Mouse (Mus musculus) retina, postnatal 7 days (tissue): ENCODE results near the gene Gm3250.
A peak's percentile ranks its signal among the peaks of the same experiment; 100 is the strongest.
"Not testable (repeated sequence)": the region's sequence is repeated elsewhere in the genome, so short reads cannot be mapped to it uniquely, and the experiment has no call there.

Experiments used
- DNase-seq: peaks from one replicate; pipeline ENCODE4 v3.0.0-alpha.2; 2012; ENCODE audit warnings: low read depth, low spot score

Gm3250 gene

GRCm38 (mm10) chr10:77782442-77782841, at the start of gene Gm3250:
Gm3250 (minus strand) TSS chr10:77782542.
- DNase-seq, result not testable (repeated sequence)

GRCm38 (mm10) chr10:77826951-77827350, 44.6 kb upstream of the Gm3250 start, which contains the start of gene Krtap10-4:
Krtap10-4 (minus strand) TSS chr10:77827095.
- no peak for DNase-seq

- DNase-seq, result no peak
Observed at GRCm38 (mm10) chr10:77819203-77819602, 36.9 kb upstream of the Gm3250 start.

- no peak for DNase-seq
Observed at GRCm38 (mm10) chr10:77818523-77818922, 36.2 kb upstream of the Gm3250 start.

GRCm38 (mm10) chr10:77815514-77815913, 33.2 kb upstream of the Gm3250 start:
- peak; percentile 5 for DNase-seq

- DNase-seq, result no peak
Observed at GRCm38 (mm10) chr10:77814382-77814781, 32.0 kb upstream of the Gm3250 start, which contains the start of gene Gm2696. Gm2696 (plus strand) TSS chr10:77814682.

GRCm38 (mm10) chr10:77811743-77812142, 29.4 kb upstream of the Gm3250 start, which contains the start of gene Gm9507:
Gm9507 (minus strand) TSS chr10:77811843.
- no peak for DNase-seq

- DNase-seq, result no peak
Observed at GRCm38 (mm10) chr10:77804095-77804494, 21.8 kb upstream of the Gm3250 start.

- DNase-seq, result no peak
Observed at GRCm38 (mm10) chr10:77798921-77799508, 16.7 kb upstream of the Gm3250 start, which contains the start of gene Gm19668. Gm19668 (minus strand) TSS chr10:77799133.

GRCm38 (mm10) chr10:77798164-77798920, 16.0 kb upstream of the Gm3250 start:
- not testable (repeated sequence) for DNase-seq

- no peak for DNase-seq
Observed at GRCm38 (mm10) chr10:77797677-77798076, 15.3 kb upstream of the Gm3250 start.

- DNase-seq, result no peak
Observed at GRCm38 (mm10) chr10:77794976-77795375, 12.6 kb upstream of the Gm3250 start, which contains the start of gene Gm9639. Gm9639 (minus strand) TSS chr10:77795076.

GRCm38 (mm10) chr10:77788621-77789020, 6.3 kb upstream of the Gm3250 start:
- DNase-seq, result no peak

GRCm38 (mm10) chr10:77787876-77788275, 5.5 kb upstream of the Gm3250 start, which contains the start of gene Gm7137:
Gm7137 (minus strand) TSS chr10:77788200.
- not testable (repeated sequence) for DNase-seq

- DNase-seq, result not testable (repeated sequence)
Observed at GRCm38 (mm10) chr10:77783396-77783795, 1.1 kb upstream of the Gm3250 start.

- DNase-seq, result not testable (repeated sequence)
Observed at GRCm38 (mm10) chr10:77776844-77777243, 5.5 kb downstream of the Gm3250 start, which contains the start of gene Gm7138. Gm7138 (minus strand) TSS chr10:77776944.

- DNase-seq, result not testable (repeated sequence)
Observed at GRCm38 (mm10) chr10:77772142-77772541, 10.2 kb downstream of the Gm3250 start.

GRCm38 (mm10) chr10:77771225-77771624, 11.1 kb downstream of the Gm3250 start, which contains the start of gene Gm3238:
Gm3238 (minus strand) TSS chr10:77771325.
- not testable (repeated sequence) for DNase-seq

- DNase-seq, result no peak
Observed at GRCm38 (mm10) chr10:77769727-77770126, 12.6 kb downstream of the Gm3250 start.

- DNase-seq, result not testable (repeated sequence)
Observed at GRCm38 (mm10) chr10:77759582-77759981, 22.8 kb downstream of the Gm3250 start, which contains the start of gene Gm3233. Gm3233 (minus strand) TSS chr10:77759682.

- no peak for DNase-seq
Observed at GRCm38 (mm10) chr10:77753448-77753847, 28.9 kb downstream of the Gm3250 start.

- not testable (repeated sequence) for DNase-seq
Observed at GRCm38 (mm10) chr10:77752312-77752711, 30.0 kb downstream of the Gm3250 start.
